Mouse (Mus musculus) cortical plate, adult 2 months (tissue): ENCODE results near the gene Gjb2.

Source experiments
- CTCF ChIP-seq: fragments of 200-500 bp; IDR thresholded peaks from 2 replicates; pipeline ENCODE4 v1.5.1; 2011; ENCODE audit warnings: mild to moderate bottlenecking, control low read depth, low read length; ENCODE audit not compliant: insufficient read depth; ENCODE audit errors: extremely low read depth
- POLR2A ChIP-seq: fragments of 200-500 bp; IDR thresholded peaks from 2 replicates; pipeline ENCODE4 v1.6.1; 2011; ENCODE audit warnings: mild to moderate bottlenecking, low read length, control low read depth; ENCODE audit not compliant: insufficient read depth; ENCODE audit errors: extremely low read depth

DNA sequence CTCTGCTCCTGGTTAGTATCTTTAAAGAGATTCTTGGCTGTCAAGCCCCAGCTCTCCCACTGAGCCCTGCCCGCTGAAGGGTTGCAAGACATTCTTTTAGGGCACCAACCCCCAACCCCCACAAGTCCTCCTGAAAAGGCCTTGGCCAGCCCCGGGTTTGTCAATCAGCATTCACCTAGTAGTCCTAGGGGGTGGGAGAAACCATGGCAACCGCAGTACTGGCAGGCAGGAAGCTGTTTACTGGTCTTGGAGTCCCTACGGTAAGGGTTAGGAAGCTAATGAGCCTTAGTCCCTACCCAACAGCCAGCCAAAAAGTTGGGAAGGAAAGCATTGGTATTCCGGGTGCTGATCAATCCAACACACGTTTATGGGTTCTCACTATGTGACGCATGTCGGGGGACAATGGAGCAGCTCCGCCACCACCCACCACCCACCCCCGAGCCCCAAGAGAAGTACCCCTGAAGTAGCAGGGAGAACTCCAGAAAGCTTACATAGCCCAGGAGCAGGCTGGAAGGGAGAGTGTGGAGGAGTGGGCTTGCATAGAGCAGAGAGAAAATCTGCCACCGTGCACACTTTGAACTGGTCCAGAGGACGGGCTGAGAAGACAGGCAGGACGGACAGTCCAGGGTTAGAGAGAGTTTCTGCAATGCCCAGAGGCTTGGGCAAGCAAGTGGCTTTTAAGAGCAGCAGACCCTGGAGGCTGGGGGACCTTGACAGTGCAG lies 11.5 kb upstream of the Gjb2 start, which contains the start of gene Gm4491:
- TF ChIP-seq CTCF (no peak), POLR2A (no peak)
